Mouse (Mus musculus): ENCODE results near the gene Gabrb3. TPM values are rescaled to one million over a fixed set of nuclear protein-coding genes. Genes with fewer than 3 reads are reported as not detected.

Gabrb3 gene
- polyA plus RNA-seq, 1 experiment from 2014 or later = 3.4 TPM

GRCm38 (mm10) chr7:57635026-57635425, 215.5 kb downstream of the Gabrb3 start:
- H3K9ac ChIP-seq = no peak overlapping the region
- H3K4me3 ChIP-seq (replicated peaks) = no peak overlapping the region
- H3K9me3 ChIP-seq (replicated peaks) = no peaks in the 10 kb centered on the region
- ATAC-seq (ENCODE audit: insufficient number of reproducible peaks, low FRiP score, low TSS enrichment, low read depth) = no peak
- H3K4me2 ChIP-seq (replicated peaks) = no peak overlapping the region
- no peaks in the 10 kb centered on the region for H3K36me3 ChIP-seq
- WGBS = 47% methylated on average over 4 of the region's 4 CpGs
- H3K4me1 ChIP-seq = no peaks in the 10 kb centered on the region
- H3K27me3 ChIP-seq = no peaks in the 10 kb centered on the region
- H3K27ac ChIP-seq (replicated peaks) = no peak overlapping the region

GRCm38 (mm10) chr7:57635687-57636086, 216.2 kb downstream of the Gabrb3 start:
- H3K4me2 ChIP-seq (replicated peaks) = no peak overlapping the region
- WGBS = 50% methylated on average over 4 of the region's 4 CpGs

GRCm38 (mm10) chr7:57640796-57641195, 221.3 kb downstream of the Gabrb3 start:
- Histone ChIP-seq H3K4me2 (replicated peaks) (no peak overlapping the region), H3K27me3 (no peaks in the 10 kb centered on the region), H3K4me3 (replicated peaks) (no peak overlapping the region), H3K4me1 (no peaks in the 10 kb centered on the region), H3K27ac (replicated peaks) (no peak overlapping the region), H3K9ac (no peak overlapping the region), H3K36me3 (no peaks in the 10 kb centered on the region), H3K9me3 (replicated peaks) (no peaks in the 10 kb centered on the region)
- no peak for ATAC-seq (ENCODE audit: insufficient number of reproducible peaks, low FRiP score, low TSS enrichment, low read depth)
- WGBS = 66% methylated on average over 1 of the region's 1 CpGs

More at GRCm38 (mm10) chr7:57635687-57636086, 216.2 kb downstream of the Gabrb3 start:
- H3K4me1 ChIP-seq = no peaks in the 10 kb centered on the region
- H3K27ac ChIP-seq (replicated peaks) = no peak overlapping the region
- no peaks in the 10 kb centered on the region for H3K9me3 ChIP-seq (replicated peaks)
- no peak overlapping the region for H3K4me3 ChIP-seq (replicated peaks)
- H3K36me3 ChIP-seq = no peaks in the 10 kb centered on the region
- no peak for ATAC-seq (ENCODE audit: insufficient number of reproducible peaks, low FRiP score, low TSS enrichment, low read depth)
- no peak overlapping the region for H3K9ac ChIP-seq
- H3K27me3 ChIP-seq = no peaks in the 10 kb centered on the region

GRCm38 (mm10) chr7:57647345-57647744, 227.9 kb downstream of the Gabrb3 start:
- 88% methylated on average over 2 of the region's 2 CpGs for WGBS
- Histone ChIP-seq H3K9me3 (replicated peaks) (no peaks in the 10 kb centered on the region), H3K27ac (replicated peaks) (no peak overlapping the region)

GRCm38 (mm10) chr7:57648136-57648755, 228.8 kb downstream of the Gabrb3 start:
- H3K9ac ChIP-seq = no peak overlapping the region
- H3K4me2 ChIP-seq (replicated peaks) = no peak overlapping the region
- no peaks in the 10 kb centered on the region for H3K4me1 ChIP-seq
- 91% methylated on average over 4 of the region's 4 CpGs for WGBS
- no peak for ATAC-seq (ENCODE audit: insufficient number of reproducible peaks, low FRiP score, low TSS enrichment, low read depth)
- H3K27ac ChIP-seq (replicated peaks) = no peak overlapping the region
- H3K4me3 ChIP-seq (replicated peaks) = no peak overlapping the region
- H3K9me3 ChIP-seq (replicated peaks) = no peaks in the 10 kb centered on the region
- no peaks in the 10 kb centered on the region for H3K36me3 ChIP-seq
- no peaks in the 10 kb centered on the region for H3K27me3 ChIP-seq

More at GRCm38 (mm10) chr7:57647345-57647744, 227.9 kb downstream of the Gabrb3 start:
- no peak overlapping the region for H3K4me2 ChIP-seq (replicated peaks)
- H3K36me3 ChIP-seq = no peaks in the 10 kb centered on the region
- H3K27me3 ChIP-seq = no peaks in the 10 kb centered on the region
- no peaks in the 10 kb centered on the region for H3K4me1 ChIP-seq
- ATAC-seq (ENCODE audit: insufficient number of reproducible peaks, low FRiP score, low TSS enrichment, low read depth) = no peak
- no peak overlapping the region for H3K9ac ChIP-seq
- H3K4me3 ChIP-seq (replicated peaks) = no peak overlapping the region

GRCm38 (mm10) chr7:57677352-57677751, 257.9 kb downstream of the Gabrb3 start:
- 80% methylated on average over 6 of the region's 6 CpGs for WGBS
- ATAC-seq (ENCODE audit: insufficient number of reproducible peaks, low FRiP score, low TSS enrichment, low read depth) = no peak
- no peaks in the 10 kb centered on the region for H3K4me1 ChIP-seq

GRCm38 (mm10) chr7:57689836-57690235, 270.3 kb downstream of the Gabrb3 start:
- Histone ChIP-seq H3K4me2 (replicated peaks) (no peak overlapping the region), H3K9me3 (replicated peaks) (no peaks in the 10 kb centered on the region), H3K4me1 (no peaks in the 10 kb centered on the region), H3K4me3 (replicated peaks) (no peak overlapping the region), H3K27ac (replicated peaks) (no peak overlapping the region), H3K27me3 (no peaks in the 10 kb centered on the region), H3K9ac (no peak overlapping the region), H3K36me3 (no peaks in the 10 kb centered on the region)
- no peak for ATAC-seq (ENCODE audit: insufficient number of reproducible peaks, low FRiP score, low TSS enrichment, low read depth)
- 31% methylated on average over 4 of the region's 4 CpGs for WGBS

More at GRCm38 (mm10) chr7:57677352-57677751, 257.9 kb downstream of the Gabrb3 start:
- Histone ChIP-seq H3K9me3 (replicated peaks) (no peaks in the 10 kb centered on the region), H3K36me3 (no peaks in the 10 kb centered on the region), H3K4me3 (replicated peaks) (no peak overlapping the region), H3K27me3 (no peaks in the 10 kb centered on the region), H3K9ac (no peak overlapping the region), H3K27ac (replicated peaks) (no peak overlapping the region), H3K4me2 (replicated peaks) (no peak overlapping the region)

- ATAC-seq (ENCODE audit: insufficient number of reproducible peaks, low FRiP score, low TSS enrichment, low read depth) = no peak; the same call in 1 of the 2 replicates
- H3K27me3 ChIP-seq = no peaks in the 10 kb centered on the region
- H3K4me2 ChIP-seq (replicated peaks) = no peak overlapping the region
- H3K9ac ChIP-seq = no peak overlapping the region
- H3K36me3 ChIP-seq = no peaks in the 10 kb centered on the region
- H3K27ac ChIP-seq (replicated peaks) = no peak overlapping the region
- no peaks in the 10 kb centered on the region for H3K9me3 ChIP-seq (replicated peaks)
- 74% methylated on average over 7 of the region's 7 CpGs for WGBS
- H3K4me3 ChIP-seq (replicated peaks) = no peak overlapping the region
- H3K4me1 ChIP-seq = 0 out of 2 replicates have a peak, but pooled peaks cover 3% of the 10 kb centered on the region
Measured at GRCm38 (mm10) chr7:57700370-57700769, 280.9 kb downstream of the Gabrb3 start.

GRCm38 (mm10) chr7:57701046-57701445, 281.6 kb downstream of the Gabrb3 start:
- H3K9me3 ChIP-seq (replicated peaks) = no peaks in the 10 kb centered on the region
- ATAC-seq (ENCODE audit: insufficient number of reproducible peaks, low FRiP score, low TSS enrichment, low read depth) = no peak
- H3K27ac ChIP-seq (replicated peaks) = no peak overlapping the region
- H3K27me3 ChIP-seq = no peaks in the 10 kb centered on the region
- H3K4me2 ChIP-seq (replicated peaks) = no peak overlapping the region
- H3K4me1 ChIP-seq = 0 out of 2 replicates have a peak, but pooled peaks cover 3% of the 10 kb centered on the region
- H3K36me3 ChIP-seq = no peaks in the 10 kb centered on the region
- no peak overlapping the region for H3K4me3 ChIP-seq (replicated peaks)
- H3K9ac ChIP-seq = no peak overlapping the region

GRCm38 (mm10) chr7:57703580-57703979, 284.1 kb downstream of the Gabrb3 start:
- Histone ChIP-seq H3K4me3 (replicated peaks) (no peak overlapping the region), H3K4me1 (0 out of 2 replicates have a peak, but pooled peaks cover 3% of the 10 kb centered on the region), H3K36me3 (no peaks in the 10 kb centered on the region), H3K9ac (no peak overlapping the region), H3K27me3 (no peaks in the 10 kb centered on the region), H3K27ac (replicated peaks) (0 out of 2 replicates have a peak overlapping the region, but pooled peaks have one; percentile 11), H3K4me2 (replicated peaks) (no peak overlapping the region), H3K9me3 (replicated peaks) (no peaks in the 10 kb centered on the region)
- 0 out of 2 replicates have a peak, but pooled peaks have one; percentile 32 for ATAC-seq (ENCODE audit: insufficient number of reproducible peaks, low FRiP score, low TSS enrichment, low read depth)
- 18% methylated on average over 1 of the region's 1 CpGs for whole genome bisulfite sequencing

GRCm38 (mm10) chr7:57706092-57706491, 286.6 kb downstream of the Gabrb3 start:
- Histone ChIP-seq H3K9me3 (replicated peaks) (no peaks in the 10 kb centered on the region), H3K27me3 (no peaks in the 10 kb centered on the region), H3K4me3 (replicated peaks) (no peak overlapping the region), H3K27ac (replicated peaks) (no peak overlapping the region), H3K9ac (no peak overlapping the region), H3K36me3 (no peaks in the 10 kb centered on the region), H3K4me2 (replicated peaks) (no peak overlapping the region), H3K4me1 (0 out of 2 replicates have a peak, but pooled peaks cover 3% of the 10 kb centered on the region)
- ATAC-seq (ENCODE audit: insufficient number of reproducible peaks, low FRiP score, low TSS enrichment, low read depth) = no peak
- 83% methylated on average over 6 of the region's 6 CpGs for WGBS
